Mouse (Mus musculus): Measurements from ENCODE around the gene Entpd2. TPM values are rescaled to one million over a fixed set of nuclear protein-coding genes. Genes with fewer than 3 reads are reported as not detected.

Gene Entpd2
- not detected for total RNA-seq (2023)

GRCm38 (mm10) chr2:25395721-25396596, at the start of gene Entpd2:
Gene Entpd2 (plus strand): TSS chr2:25395874.

GRCm38 (mm10) chr2:25356208-25357079, 39.2 kb upstream of the Entpd2 start, which contains the start of gene Dpp7:
Gene Dpp7 (minus strand): TSS chr2:25356359.

GRCm38 (mm10) chr2:25365091-25365761, 30.4 kb upstream of the Entpd2 start, which contains the start of gene Uap1l1:
Gene Uap1l1 (minus strand): TSS chr2:25365682.

GRCm38 (mm10) chr2:25371764-25372643, 23.7 kb upstream of the Entpd2 start, which contains the start of gene Sapcd2:
Gene Sapcd2 (plus strand): TSS chr2:25372321.

GRCm38 (mm10) chr2:25399051-25399450, 3.4 kb downstream of the Entpd2 start, which contains the start of gene Npdc1:
Gene Npdc1 (plus strand): TSS chr2:25399351.

GRCm38 (mm10) chr2:25422587-25423410, 27.1 kb downstream of the Entpd2 start, which contains the start of gene Fut7:
Gene Fut7 (plus strand): TSS chr2:25423267.

GRCm38 (mm10) chr2:25428442-25429236, 33.0 kb downstream of the Entpd2 start, which contains the start of gene Abca2:
Gene Abca2 (plus strand): TSS chr2:25428703.

Other genes starting within 250 kb of the Entpd2 start
- 1 to 10 TPM; 5.6 to 5.8 TPM for gene Nrarp, start 215.1 kb upstream of the Entpd2 start, total RNA-seq (2023)
- 10 to 100 TPM; 34.6 to 36.4 TPM for gene Tor4a, start 199.0 kb upstream of the Entpd2 start, total RNA-seq (2023)
- gene Nelfb, start 184.4 kb upstream of the Entpd2 start, total RNA-seq (2023), result 10 to 100 TPM; 48.9 to 59.0 TPM
- not detected for gene Stpg3, start 181.2 kb upstream of the Entpd2 start, total RNA-seq (2023)
- not detected for gene Fam166a, start 177.1 kb upstream of the Entpd2 start, total RNA-seq (2023)
- 10 to 100 TPM; 47.5 to 50.6 TPM for gene Tubb4b, start 171.2 kb upstream of the Entpd2 start, total RNA-seq (2023)
- gene Slc34a3, start 161.5 kb upstream of the Entpd2 start, total RNA-seq (2023), result not detected
- gene Rnf224, start 159.1 kb upstream of the Entpd2 start, total RNA-seq (2023), result not detected
- gene Rnf208, start 153.6 kb upstream of the Entpd2 start, total RNA-seq (2023), result under 1 TPM in 1 of 2 experiments, not detected in 1; 0.88 TPM
- gene Cysrt1, start 153.4 kb upstream of the Entpd2 start, total RNA-seq (2023), result not detected
- gene AL732309.1, start 149.0 kb upstream of the Entpd2 start, total RNA-seq (2023), result 1 to 10 TPM; 2.3 to 2.6 TPM
- 10 to 100 TPM; 14.0 to 21.2 TPM for gene Tmem203, start 140.4 kb upstream of the Entpd2 start, total RNA-seq (2023)
- gene Tprn, start 133.3 kb upstream of the Entpd2 start, total RNA-seq (2023), result 10 to 100 TPM; 21.1 to 24.9 TPM
- gene Ssna1, start 123.4 kb upstream of the Entpd2 start, total RNA-seq (2023), result 10 to 100 TPM; 49.1 TPM
- gene Anapc2, start 123.4 kb upstream of the Entpd2 start, total RNA-seq (2023), result 10 to 100 TPM; 83.4 to 88.1 TPM
- gene Tmem210, start 107.7 kb upstream of the Entpd2 start, total RNA-seq (2023), result not detected
- gene Lrrc26, start 106.0 kb upstream of the Entpd2 start, total RNA-seq (2023), result not detected
- gene Grin1, start 76.7 kb upstream of the Entpd2 start, total RNA-seq (2023), result not detected
- gene Man1b1, start 63.5 kb upstream of the Entpd2 start, total RNA-seq (2023), result 10 to 100 TPM; 33.9 to 41.6 TPM
- 10 to 100 TPM; 25.9 to 31.9 TPM for gene Dpp7, start 39.5 kb upstream of the Entpd2 start, total RNA-seq (2023)
- gene Uap1l1, start 30.2 kb upstream of the Entpd2 start, total RNA-seq (2023), result 10 to 100 TPM; 24.7 to 30.9 TPM
- gene Sapcd2, start 23.6 kb upstream of the Entpd2 start, total RNA-seq (2023), result not detected
- not detected for gene Npdc1, start 3.5 kb downstream of the Entpd2 start, total RNA-seq (2023)
- gene Fut7, start 27.4 kb downstream of the Entpd2 start, total RNA-seq (2023), result 10 to 100 TPM; 15.6 to 17.3 TPM
- 10 to 100 TPM; 35.3 to 36.1 TPM for gene Abca2, start 32.8 kb downstream of the Entpd2 start, total RNA-seq (2023)
- gene Clic3, start 61.0 kb downstream of the Entpd2 start, total RNA-seq (2023), result not detected
- gene Paxx, start 65.2 kb downstream of the Entpd2 start, total RNA-seq (2023), result 10 to 100 TPM; 24.0 to 34.2 TPM
- gene Ptgds, start 74.2 kb downstream of the Entpd2 start, total RNA-seq (2023), result not detected
- not detected for gene Lcn12, start 98.0 kb downstream of the Entpd2 start, total RNA-seq (2023)
- gene Fbxw5, start 104.9 kb downstream of the Entpd2 start, total RNA-seq (2023), result 10 to 100 TPM; 53.7 to 55.4 TPM
- gene C8g, start 105.8 kb downstream of the Entpd2 start, total RNA-seq (2023), result 1 to 10 TPM in 1 of 2 experiments, not detected in 1; 1.0 TPM
- 10 to 100 TPM; 26.9 to 27.7 TPM for gene Traf2, start 151.1 kb downstream of the Entpd2 start, total RNA-seq (2023)
- 100 to 1,000 TPM; 117 to 141 TPM for gene Edf1, start 162.0 kb downstream of the Entpd2 start, total RNA-seq (2023)
- 1 to 10 TPM; 1.4 to 1.7 TPM for gene Mamdc4, start 179.0 kb downstream of the Entpd2 start, total RNA-seq (2023)
- gene Phpt1, start 179.3 kb downstream of the Entpd2 start, total RNA-seq (2023), result 1 to 10 TPM; 6.0 to 7.4 TPM
- 1 to 10 TPM; 2.2 to 3.5 TPM for gene Ajm1, start 185.9 kb downstream of the Entpd2 start, total RNA-seq (2023)
- gene Rabl6, start 212.6 kb downstream of the Entpd2 start, total RNA-seq (2023), result 10 to 100 TPM; 72.6 to 82.4 TPM
- not detected for gene Ccdc183, start 221.8 kb downstream of the Entpd2 start, total RNA-seq (2023)
- 10 to 100 TPM; 21.2 to 22.8 TPM for gene Tmem141, start 226.1 kb downstream of the Entpd2 start, total RNA-seq (2023)
- 100 to 1,000 TPM; 205 to 232 TPM for gene Fcna, start 232.2 kb downstream of the Entpd2 start, total RNA-seq (2023)